Mouse (Mus musculus) small intestine, adult 2 months (tissue): ENCODE results near the gene Trim26.
"Not testable (repeated sequence)": the region's sequence is repeated elsewhere in the genome, so short reads cannot be mapped to it uniquely, and the experiment has no call there.

ENCODE experiments used
- CTCF ChIP-seq: fragments of 200-500 bp; IDR thresholded peaks from 2 replicates; pipeline ENCODE4 v1.5.1; 2012; ENCODE audit warnings: low read depth, mild to moderate bottlenecking, control low read depth, inconsistent platforms, low read length, moderate library complexity, mixed read lengths; ENCODE audit not compliant: insufficient replicate concordance, insufficient read length; ENCODE audit errors: extremely low read depth
- POLR2A ChIP-seq: fragments of 200-500 bp; IDR thresholded peaks from 2 replicates; pipeline ENCODE4 v1.6.1; 2012; ENCODE audit warnings: low read depth, mild to moderate bottlenecking, control low read depth, inconsistent platforms, low read length, moderate library complexity

DNA sequence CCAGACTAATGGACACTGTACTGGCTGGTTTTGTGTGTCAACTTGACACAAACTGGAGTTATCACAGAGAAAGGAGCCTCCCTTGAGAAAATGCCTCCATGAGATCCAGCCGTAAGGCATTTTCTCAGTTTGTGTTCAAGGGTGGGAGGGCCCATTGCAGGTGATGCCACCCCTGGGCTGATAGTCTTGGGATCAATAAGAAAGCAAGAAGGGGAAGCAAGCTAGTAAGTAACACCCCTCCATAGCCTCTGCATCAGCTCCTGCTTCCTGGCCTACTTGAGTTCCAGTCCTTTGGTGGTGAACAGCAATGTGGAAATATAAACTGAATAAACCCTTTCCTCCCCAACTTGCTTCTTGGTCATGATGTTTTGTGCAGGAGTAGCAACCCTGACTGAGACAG, 54.6 kb downstream of the Trim26 start:
- not testable (repeated sequence) for TF ChIP-seq CTCF, POLR2A
